Comparison of ENCODE assay signal across 9 mouse cellular contexts in genomic region chr13:49052512-49052911, GRCm38 (mm10).
DNase-seq lines count a peak whose midpoint lies in the region; ATAC-seq and TF ChIP-seq lines count a peak whose summit lies in the region.
"Had no signal": no experiment of that assay in that cellular context is flagged by ENCODE, and none has a peak within 500 bp of the region (broad histone marks: within the 10 kb centered on the region; RNA-seq: fewer than 3 reads in every experiment).

No protein-coding gene starts in this region.

- peaks cover 54% of the 10 kb centered on the region for H3K36me3 ChIP-seq in forebrain, postnatal 0 days (ENCODE audit: insufficient read depth)
- peaks cover 42% of the 10 kb centered on the region for H3K36me3 ChIP-seq in forebrain, embryonic 12.5 days (replicated peaks)
- peaks cover 36% of the 10 kb centered on the region for H3K36me3 ChIP-seq in midbrain, embryonic 10.5 days
- H3K36me3 ChIP-seq in midbrain, embryonic 15.5 days (replicated peaks) = peaks cover 21% of the 10 kb centered on the region
- peaks cover 4% of the 10 kb centered on the region; the same call in 1 of the 2 replicates for H3K36me3 ChIP-seq in small intestine, adult 2 months (ENCODE audit: control insufficient read depth, insufficient read depth, low read length)

- no peak overlapping the region for H3K4me3 ChIP-seq in forebrain, postnatal 0 days (ENCODE audit: low read depth, low read length)
- H3K4me3 ChIP-seq in forebrain, embryonic 12.5 days (replicated peaks) = no peak overlapping the region
- H3K4me3 ChIP-seq in midbrain, embryonic 10.5 days = no peak overlapping the region
- no peak overlapping the region for H3K4me3 ChIP-seq in midbrain, embryonic 15.5 days
- H3K4me3 ChIP-seq in cortical plate, adult 2 months (ENCODE audit: insufficient read depth, low read length) = no peak overlapping the region
- no peak overlapping the region for H3K4me3 ChIP-seq in small intestine, adult 2 months (ENCODE audit: low read depth, low read length)
- H3K4me3 ChIP-seq: neural tube, embryonic 13.5 days had no signal

- no peaks in the 10 kb centered on the region for H3K4me1 ChIP-seq in forebrain, postnatal 0 days (ENCODE audit: insufficient read depth)
- no peaks in the 10 kb centered on the region for H3K4me1 ChIP-seq in forebrain, embryonic 12.5 days
- H3K4me1 ChIP-seq in midbrain, embryonic 10.5 days = no peaks in the 10 kb centered on the region
- H3K4me1 ChIP-seq in midbrain, embryonic 15.5 days = no peaks in the 10 kb centered on the region
- no peaks in the 10 kb centered on the region for H3K4me1 ChIP-seq in cortical plate, adult 2 months (ENCODE audit: control insufficient read depth, insufficient read depth, low read length)
- H3K4me1 ChIP-seq in small intestine, adult 2 months (ENCODE audit: control insufficient read depth, insufficient read depth, insufficient read length, low read length) = no peaks in the 10 kb centered on the region
- H3K4me1 ChIP-seq: neural tube, embryonic 13.5 days had no signal

- no peak for TF ChIP-seq POLR2A in cortical plate, adult 2 months (IDR thresholded peaks at IDR 0.05; ENCODE audit: extremely low read depth, insufficient read depth, low read length)
- no peak for TF ChIP-seq POLR2A in small intestine, adult 2 months (IDR thresholded peaks at IDR 0.05; ENCODE audit: low read depth, low read length)

- DNase-seq in forebrain, postnatal 0 days = peak; percentile 17
- peak; percentile 33 for DNase-seq in midbrain, embryonic 10.5 days (ENCODE audit: low spot score)
- no peak for DNase-seq in urinary bladder, postnatal 4 days (ENCODE audit: low spot score in 2 of 2)

- TF ChIP-seq CTCF in forebrain, postnatal 0 days (IDR thresholded peaks at IDR 0.05; ENCODE audit: low read depth) = peak; percentile 63
- TF ChIP-seq CTCF in cortical plate, adult 2 months (IDR thresholded peaks at IDR 0.05; ENCODE audit: extremely low read depth, insufficient read depth, low read length) = peak; percentile 41; the same call in 1 of the 2 replicates
- peak; percentile 48; the same call in 1 of the 2 replicates for TF ChIP-seq CTCF in small intestine, adult 2 months (IDR thresholded peaks at IDR 0.05; ENCODE audit: extremely low read depth, insufficient read length, insufficient replicate concordance, low read depth, low read length)

- H3K4me2 ChIP-seq in forebrain, postnatal 0 days (ENCODE audit: low read depth) = no peak overlapping the region
- H3K4me2 ChIP-seq in forebrain, embryonic 12.5 days = no peak overlapping the region
- H3K4me2 ChIP-seq in midbrain, embryonic 15.5 days = no peak overlapping the region
- H3K4me2 ChIP-seq: neural tube, embryonic 13.5 days had no signal

- H3K27ac ChIP-seq in forebrain, postnatal 0 days (ENCODE audit: low read depth, low read length) = no peak overlapping the region
- H3K27ac ChIP-seq in forebrain, embryonic 12.5 days = no peak overlapping the region
- no peak overlapping the region for H3K27ac ChIP-seq in midbrain, embryonic 10.5 days (replicated peaks)
- no peak overlapping the region for H3K27ac ChIP-seq in midbrain, embryonic 15.5 days
- H3K27ac ChIP-seq in cortical plate, adult 2 months (ENCODE audit: insufficient read depth, low read length) = no peak overlapping the region
- H3K27ac ChIP-seq in small intestine, adult 2 months (ENCODE audit: insufficient read depth, low read depth, low read length) = no peak overlapping the region
- H3K27ac ChIP-seq: neural tube, embryonic 13.5 days had no signal

- H3K9me3 ChIP-seq in forebrain, postnatal 0 days (ENCODE audit: low read length) = no peaks in the 10 kb centered on the region
- no peaks in the 10 kb centered on the region for H3K9me3 ChIP-seq in forebrain, embryonic 12.5 days
- H3K9me3 ChIP-seq in midbrain, embryonic 10.5 days (replicated peaks) = no peaks in the 10 kb centered on the region
- H3K9me3 ChIP-seq in midbrain, embryonic 15.5 days = no peaks in the 10 kb centered on the region
- H3K9me3 ChIP-seq: neural tube, embryonic 13.5 days had no signal

- ATAC-seq in forebrain, postnatal 0 days = no peak
- no peak for ATAC-seq in forebrain, embryonic 12.5 days (ENCODE audit: low FRiP score)
- ATAC-seq in midbrain, embryonic 15.5 days (replicated peaks) = no peak
- no peak for ATAC-seq in cerebellum, adult (ENCODE audit: insufficient number of reproducible peaks, low FRiP score, low TSS enrichment)

- 44% methylated on average over 9 of the region's 9 CpGs for WGBS in forebrain, postnatal 0 days
- 48% methylated on average over 9 of the region's 9 CpGs for WGBS in forebrain, embryonic 12.5 days
- 44% methylated on average over 9 of the region's 9 CpGs for WGBS in midbrain, embryonic 10.5 days
- WGBS in midbrain, embryonic 15.5 days = 52% methylated on average over 9 of the region's 9 CpGs
- WGBS in small intestine, adult 2 months = 44% methylated on average over 9 of the region's 9 CpGs

- H3K9ac ChIP-seq in forebrain, postnatal 0 days = no peak overlapping the region
- H3K9ac ChIP-seq in forebrain, embryonic 12.5 days = no peak overlapping the region
- no peak overlapping the region for H3K9ac ChIP-seq in midbrain, embryonic 15.5 days
- H3K9ac ChIP-seq: neural tube, embryonic 13.5 days had no signal

- no peaks in the 10 kb centered on the region for H3K27me3 ChIP-seq in forebrain, postnatal 0 days (ENCODE audit: insufficient read depth, low read length)
- no peaks in the 10 kb centered on the region for H3K27me3 ChIP-seq in forebrain, embryonic 12.5 days
- no peaks in the 10 kb centered on the region for H3K27me3 ChIP-seq in midbrain, embryonic 10.5 days (ENCODE audit: low read depth, poor library complexity, severe bottlenecking)
- no peaks in the 10 kb centered on the region for H3K27me3 ChIP-seq in midbrain, embryonic 15.5 days (replicated peaks)
- H3K27me3 ChIP-seq in small intestine, adult 2 months (ENCODE audit: control insufficient read depth, insufficient read depth, low read length) = no peaks in the 10 kb centered on the region
- H3K27me3 ChIP-seq: neural tube, embryonic 13.5 days had no signal

Comparison
In these comparisons a context has a peak if more than half of its experiments do, and no peak if none do; other contexts are left out.
1. DNase-seq: peak in forebrain, postnatal 0 days (single experiment) and midbrain, embryonic 10.5 days (single experiment); none in urinary bladder, postnatal 4 days (0 of 2).
2. Peak in every context shown above with its lines, with median percentiles within 50 percentile points of each other: CTCF ChIP-seq.